Comparison of ENCODE assay signal across 10 mouse cellular contexts in the genomic region with DNA sequence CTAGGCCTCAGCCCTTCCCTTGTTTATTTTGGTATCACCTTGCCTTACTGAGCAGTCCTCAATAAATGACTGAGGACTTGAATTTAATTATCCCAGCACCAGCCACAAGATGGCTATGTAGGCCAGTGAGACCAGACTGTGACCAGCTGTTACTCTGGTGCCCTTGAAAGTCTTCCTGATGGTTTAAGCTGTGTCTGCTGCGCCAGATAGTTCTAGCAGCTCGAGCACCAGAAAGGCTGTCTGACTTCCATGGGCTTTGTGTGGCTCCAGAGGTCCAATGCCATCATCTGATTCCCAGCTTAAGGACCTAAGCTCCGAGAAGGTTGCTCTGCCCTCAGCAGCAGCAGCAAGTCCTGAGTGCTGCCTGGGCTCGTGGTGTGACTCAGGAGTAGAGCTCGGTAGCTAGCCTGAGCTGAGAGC. TPM values are rescaled to one million over a fixed set of nuclear protein-coding genes. Genes with fewer than 3 reads are reported as not detected.
A peak's percentile ranks its signal among the peaks of the same experiment; 100 is the strongest.
DNase-seq lines count a peak whose midpoint lies in the region; ATAC-seq and TF ChIP-seq lines count a peak whose summit lies in the region.
"Had no signal": no experiment of that assay in that cellular context is flagged by ENCODE, and none has a peak within 500 bp of the region (broad histone marks: within the 10 kb centered on the region; RNA-seq: fewer than 3 reads in every experiment).

No protein-coding gene starts in this region.

- no peak overlapping the region for H3K27ac ChIP-seq in cerebellum, adult 2 months (ENCODE audit: insufficient read depth, low read length)
- 0 out of 2 replicates have a peak overlapping the region, but pooled peaks have one; percentile 26 for H3K27ac ChIP-seq in limb, embryonic 10.5 days
- peak overlapping the region; percentile 35; the same call in 1 of the 2 replicates for H3K27ac ChIP-seq in midbrain, embryonic 16.5 days (ENCODE audit: low read length)
- H3K27ac ChIP-seq: embryonic facial prominence, embryonic 13.5 days; neural tube, embryonic 13.5 days had no signal

- H3K4me1 ChIP-seq in cerebellum, adult 2 months (ENCODE audit: control insufficient read depth, insufficient read depth, low read length) = peaks cover 15% of the 10 kb centered on the region
- no peaks in the 10 kb centered on the region for H3K4me1 ChIP-seq in limb, embryonic 10.5 days
- peaks cover 5% of the 10 kb centered on the region for H3K4me1 ChIP-seq in midbrain, embryonic 16.5 days (ENCODE audit: control insufficient read depth, insufficient read depth, low read length)
- H3K4me1 ChIP-seq: embryonic facial prominence, embryonic 13.5 days had no signal

- TF ChIP-seq CTCF in cerebellum, adult 2 months (IDR thresholded peaks at IDR 0.05; ENCODE audit: borderline replicate concordance, insufficient read depth, low read depth, low read length) = peak; percentile 58; the same call in 1 of the 2 replicates

- TF ChIP-seq POLR2A in cerebellum, adult 2 months (IDR thresholded peaks at IDR 0.05; ENCODE audit: borderline replicate concordance, insufficient read depth, low read length) = no peak

- no peak overlapping the region for H3K4me2 ChIP-seq in midbrain, embryonic 16.5 days (ENCODE audit: low read length)
- H3K4me2 ChIP-seq: embryonic facial prominence, embryonic 13.5 days; neural tube, embryonic 13.5 days had no signal

- H3K9me3 ChIP-seq in limb, embryonic 10.5 days (replicated peaks) = no peaks in the 10 kb centered on the region
- H3K9me3 ChIP-seq in midbrain, embryonic 16.5 days (replicated peaks; ENCODE audit: control insufficient read depth, low read length, poor library complexity, severe bottlenecking) = no peaks in the 10 kb centered on the region
- H3K9me3 ChIP-seq: embryonic facial prominence, embryonic 13.5 days; neural tube, embryonic 13.5 days had no signal

- WGBS in cerebellum, adult 2 months = 54% methylated on average over 5 of the region's 5 CpGs
- WGBS in limb, embryonic 10.5 days = 69% methylated on average over 5 of the region's 5 CpGs
- 55% methylated on average over 5 of the region's 5 CpGs for WGBS in midbrain, embryonic 16.5 days

- peak; percentile 62; the same call in 1 of the 2 replicates for ATAC-seq in midbrain, embryonic 16.5 days

- no peak overlapping the region for H3K4me3 ChIP-seq in cerebellum, adult 2 months (replicated peaks; ENCODE audit: insufficient read depth, low read depth, low read length)
- H3K4me3 ChIP-seq in limb, embryonic 10.5 days = no peak overlapping the region
- no peak overlapping the region for H3K4me3 ChIP-seq in midbrain, embryonic 16.5 days (ENCODE audit: low read depth, low read length)
- H3K4me3 ChIP-seq: embryonic facial prominence, embryonic 13.5 days; neural tube, embryonic 13.5 days had no signal

- 0 out of 2 replicates have a peak, but pooled peaks cover 12% of the 10 kb centered on the region for H3K36me3 ChIP-seq in limb, embryonic 10.5 days
- H3K36me3 ChIP-seq in midbrain, embryonic 16.5 days (ENCODE audit: control insufficient read depth, insufficient read depth, low read length) = no peaks in the 10 kb centered on the region

- H3K9ac ChIP-seq in midbrain, embryonic 16.5 days (ENCODE audit: low read depth, low read length) = no peak overlapping the region
- H3K9ac ChIP-seq: embryonic facial prominence, embryonic 13.5 days; neural tube, embryonic 13.5 days had no signal

- no peaks in the 10 kb centered on the region for H3K27me3 ChIP-seq in cerebellum, adult 2 months (ENCODE audit: control insufficient read depth, insufficient read depth, low read length)
- no peaks in the 10 kb centered on the region for H3K27me3 ChIP-seq in limb, embryonic 10.5 days (ENCODE audit: low read depth, poor library complexity, severe bottlenecking)
- H3K27me3 ChIP-seq in midbrain, embryonic 16.5 days (ENCODE audit: control insufficient read depth, insufficient read depth, low read depth, low read length) = no peaks in the 10 kb centered on the region
- H3K27me3 ChIP-seq: embryonic facial prominence, embryonic 13.5 days; neural tube, embryonic 13.5 days had no signal

- peak; percentile 56 for DNase-seq in thymus, postnatal 0 days (ENCODE audit: low spot score)
- DNase-seq in thymus, postnatal 4 days = no peak
- DNase-seq in cerebellum, adult 2 months = peak; percentile 23 to 58
- peak; percentile 28 for DNase-seq in gastrocnemius, postnatal 25 days
- DNase-seq in kidney, adult 11 months = peak; percentile 71
- peak; percentile 44 for DNase-seq in limb, embryonic 10.5 days (ENCODE audit: low spot score)
- peak; percentile 15 for DNase-seq in thymus, postnatal 25 days

RNA-seq across cellular contexts. Expression of gene Serpinf1, which starts 20.2 kb away (rescaled TPM):
- 44.9 and 47.7 TPM in 2 replicates for polyA plus RNA-seq in thymus, postnatal 0 days (2015; fragmentation: Nextera tagmentation; extraction: Ambion mirVana)
- 27.5 and 32.9 TPM in 2 replicates for polyA plus RNA-seq in cerebellum, adult 2 months (2012; rRNA removed)
- total RNA-seq in gastrocnemius, postnatal 25 days (2021) = 10 to 100 TPM; 98.5 to 98.7 TPM
- 214 and 217 TPM in 2 replicates for polyA plus RNA-seq in limb, embryonic 10.5 days (2016; fragmentation: Nextera tagmentation; extraction: Ambion mirVana)
- polyA plus RNA-seq in midbrain, embryonic 16.5 days (2015; fragmentation: Nextera tagmentation; extraction: Ambion mirVana) = 28.5 and 31.8 TPM in 2 replicates

RNA-seq across cellular contexts. Expression of gene Serpinf2, which starts 37.1 kb away (rescaled TPM):
- 0.10 TPM in 1 of 2 replicates, not detected in the other for polyA plus RNA-seq in thymus, postnatal 0 days (2015; fragmentation: Nextera tagmentation; extraction: Ambion mirVana)
- polyA plus RNA-seq in cerebellum, adult 2 months (2012; rRNA removed) = 0.13 and 0.15 TPM in 2 replicates
- total RNA-seq in gastrocnemius, postnatal 25 days (2021) = not detected
- 0.36 TPM in 1 of 2 replicates, not detected in the other for polyA plus RNA-seq in limb, embryonic 10.5 days (2016; fragmentation: Nextera tagmentation; extraction: Ambion mirVana)
- polyA plus RNA-seq in midbrain, embryonic 16.5 days (2015; fragmentation: Nextera tagmentation; extraction: Ambion mirVana) = not detected in 2 replicates

RNA-seq across cellular contexts. Expression of gene Wdr81, which starts 52.2 kb away (rescaled TPM):
- 5.7 and 5.9 TPM in 2 replicates for polyA plus RNA-seq in thymus, postnatal 0 days (2015; fragmentation: Nextera tagmentation; extraction: Ambion mirVana)
- polyA plus RNA-seq in cerebellum, adult 2 months (2012; rRNA removed) = 15.1 and 15.3 TPM in 2 replicates
- total RNA-seq in gastrocnemius, postnatal 25 days (2021) = 1 to 10 TPM; 4.7 to 5.7 TPM
- polyA plus RNA-seq in limb, embryonic 10.5 days (2016; fragmentation: Nextera tagmentation; extraction: Ambion mirVana) = 5.6 and 6.6 TPM in 2 replicates
- polyA plus RNA-seq in midbrain, embryonic 16.5 days (2015; fragmentation: Nextera tagmentation; extraction: Ambion mirVana) = 7.4 and 7.6 TPM in 2 replicates

RNA-seq across cellular contexts. Expression of gene Smyd4, which starts 54.0 kb away (rescaled TPM):
- polyA plus RNA-seq in thymus, postnatal 0 days (2015; fragmentation: Nextera tagmentation; extraction: Ambion mirVana) = 6.2 and 9.5 TPM in 2 replicates
- polyA plus RNA-seq in cerebellum, adult 2 months (2012; rRNA removed) = 9.1 and 9.2 TPM in 2 replicates
- total RNA-seq in gastrocnemius, postnatal 25 days (2021) = 1 to 10 TPM; 2.5 to 4.4 TPM
- polyA plus RNA-seq in limb, embryonic 10.5 days (2016; fragmentation: Nextera tagmentation; extraction: Ambion mirVana) = 15.0 and 17.1 TPM in 2 replicates
- 17.3 TPM in 2 replicates for polyA plus RNA-seq in midbrain, embryonic 16.5 days (2015; fragmentation: Nextera tagmentation; extraction: Ambion mirVana)

RNA-seq across cellular contexts. Expression of gene Rpa1, which starts 54.2 kb away (rescaled TPM):
- polyA plus RNA-seq in thymus, postnatal 0 days (2015; fragmentation: Nextera tagmentation; extraction: Ambion mirVana) = 145 and 158 TPM in 2 replicates
- polyA plus RNA-seq in cerebellum, adult 2 months (2012; rRNA removed) = 59.3 and 64.2 TPM in 2 replicates
- 10 to 100 TPM; 54.8 to 57.9 TPM for total RNA-seq in gastrocnemius, postnatal 25 days (2021)
- polyA plus RNA-seq in limb, embryonic 10.5 days (2016; fragmentation: Nextera tagmentation; extraction: Ambion mirVana) = 178 and 185 TPM in 2 replicates
- 50.6 and 50.7 TPM in 2 replicates for polyA plus RNA-seq in midbrain, embryonic 16.5 days (2015; fragmentation: Nextera tagmentation; extraction: Ambion mirVana)
